ENCODE assay signal across 12 mouse cellular contexts in the genomic region with DNA sequence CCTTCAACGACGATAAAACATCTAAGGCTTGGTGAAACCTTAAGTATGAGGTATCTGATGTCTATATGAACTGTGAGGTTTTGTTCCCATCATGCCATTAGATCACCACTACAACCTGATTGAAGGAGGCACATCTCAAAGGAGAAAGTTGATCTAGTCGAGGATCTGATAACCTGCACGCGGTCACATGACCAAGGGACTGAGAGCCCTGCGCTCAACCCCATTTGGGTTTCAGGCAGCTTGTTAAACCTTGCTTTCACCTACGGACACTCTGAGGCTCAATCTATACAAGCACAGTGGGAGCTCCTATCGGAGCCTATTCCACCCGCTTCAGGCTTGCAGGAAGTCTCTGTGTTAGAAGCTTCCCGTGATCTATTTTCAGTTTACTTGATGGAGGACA.
"Had no signal": no experiment of that assay in that cellular context is flagged by ENCODE, and none has a peak within 500 bp of the region (broad histone marks: within the 10 kb centered on the region; RNA-seq: fewer than 3 reads in every experiment).

No protein-coding gene starts in this region.

- H3K27ac ChIP-seq: limb, embryonic 13.5 days; liver, embryonic 14.5 days; midbrain, embryonic 13.5 days; neural tube, embryonic 13.5 days had no signal

- H3K9me3 ChIP-seq: limb, embryonic 13.5 days; midbrain, embryonic 13.5 days; neural tube, embryonic 13.5 days had no signal

- H3K36me3 ChIP-seq: limb, embryonic 13.5 days; midbrain, embryonic 13.5 days; neural tube, embryonic 13.5 days had no signal

- H3K9ac ChIP-seq: limb, embryonic 13.5 days; liver, embryonic 14.5 days; midbrain, embryonic 13.5 days; neural tube, embryonic 13.5 days had no signal

- H3K27me3 ChIP-seq: limb, embryonic 13.5 days; midbrain, embryonic 13.5 days; neural tube, embryonic 13.5 days had no signal

- H3K4me2 ChIP-seq: limb, embryonic 13.5 days; midbrain, embryonic 13.5 days; neural tube, embryonic 13.5 days had no signal

- H3K4me3 ChIP-seq: limb, embryonic 13.5 days; midbrain, embryonic 13.5 days; neural tube, embryonic 13.5 days had no signal

- DNase-seq: kidney, postnatal 14 days; left cerebral cortex, postnatal 4 days; lung, adult 18-20 months; retina, postnatal 1 day; right cerebral cortex, postnatal 4 days; spleen, adult 18-20 months; thymus, adult 18-20 months; thymus, postnatal 14 days had no signal

- ATAC-seq: midbrain, embryonic 13.5 days had no signal

- H3K4me1 ChIP-seq: limb, embryonic 13.5 days had no signal
